Mouse (Mus musculus) natural killer cell, adult 2 months (primary cell): ENCODE data around the gene Olfr356.

ENCODE experiments used
- DNase-seq, 2 experiments: peaks; one replicate each; pipeline ENCODE4 v3.0.0; 2022; ENCODE audit warnings: low spot score in 2 of 2

The Olfr356 gene

DNA sequence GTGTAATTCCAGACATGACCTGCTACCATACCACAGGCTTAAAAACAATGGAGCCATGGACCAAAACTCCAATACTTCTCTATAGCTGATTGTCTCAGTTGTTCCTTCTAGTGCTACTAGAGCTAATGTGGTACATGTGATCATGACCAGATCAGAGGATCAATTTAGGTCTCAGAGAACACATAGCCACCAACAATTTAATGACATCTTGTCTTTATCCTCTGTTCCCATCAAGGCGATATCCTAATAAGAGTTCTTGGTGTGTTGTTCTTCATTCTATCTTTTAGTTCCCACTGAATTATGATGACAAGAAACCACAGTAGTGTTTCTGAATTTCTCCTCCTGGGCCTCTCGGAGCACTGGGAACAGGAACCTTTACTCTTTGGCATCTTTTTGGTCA, at the start of gene Olfr356:
Gene Olfr356, plus strand, starts transcription at position 301 of the 400 bp plus-strand sequence.
- no peak for DNase-seq

DNA sequence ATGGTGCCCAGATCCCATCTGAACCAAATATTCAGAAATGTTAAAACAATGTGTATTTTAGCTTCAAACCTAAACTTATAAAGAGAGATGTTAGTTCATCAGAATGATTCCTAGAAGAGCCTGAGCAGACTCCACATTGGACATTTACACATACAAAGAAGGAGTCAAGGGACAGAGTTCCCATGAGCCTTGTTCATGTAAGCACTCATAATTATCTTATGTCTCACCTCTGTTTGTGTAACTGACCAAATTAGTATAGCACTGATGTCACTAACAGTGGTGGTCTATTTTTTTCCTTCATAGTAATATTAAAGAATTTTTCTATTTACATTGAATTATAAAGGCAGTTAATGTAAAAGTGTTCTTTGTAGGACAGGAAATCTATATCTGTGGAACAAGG, 44.1 kb upstream of the Olfr356 start, which contains the start of gene Olfr353:
Gene Olfr353, minus strand, starts transcription at position 101 of the 400 bp plus-strand sequence.
- DNase-seq: no peak

DNA sequence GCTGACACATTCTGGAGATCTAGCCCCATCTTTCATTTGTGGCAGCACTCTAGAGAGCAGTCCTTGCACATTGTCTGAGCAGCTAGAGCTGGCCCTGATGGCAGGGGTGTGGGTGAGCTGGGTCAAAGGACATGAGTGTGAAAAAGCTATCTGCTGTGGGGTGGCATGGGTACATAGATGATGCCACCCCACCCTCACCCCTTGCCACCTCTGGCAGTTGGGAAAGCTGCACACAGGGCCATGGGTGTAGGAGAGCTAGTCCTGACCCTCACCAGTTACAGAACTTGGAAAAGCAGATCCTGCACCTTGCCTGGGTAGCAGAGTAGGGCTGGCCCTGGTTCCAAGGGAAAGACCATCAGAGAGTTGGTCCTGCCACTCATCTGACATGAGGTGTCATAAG, 39.8 kb upstream of the Olfr356 start:
- no peak for DNase-seq

DNA sequence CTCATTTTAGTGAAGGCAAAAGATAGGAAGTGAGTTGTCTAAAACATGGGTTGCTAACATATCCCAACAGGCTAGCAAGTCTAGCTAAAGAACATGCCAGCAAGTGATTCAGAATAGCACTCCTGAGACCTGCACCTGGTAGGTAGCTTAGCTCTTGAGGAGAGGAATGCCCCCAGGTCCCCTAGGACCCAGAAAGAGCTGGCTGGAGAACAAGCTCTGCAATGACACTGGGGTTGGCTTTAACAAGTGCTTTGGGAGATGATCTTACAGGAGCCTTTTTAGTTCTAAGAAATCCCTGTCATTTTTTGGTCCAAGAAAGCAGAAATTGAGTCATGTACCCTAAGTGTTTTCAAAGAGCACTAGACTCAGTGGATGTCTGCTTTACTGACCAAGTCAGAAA, 31.5 kb upstream of the Olfr356 start, which contains the start of gene Olfr354:
Gene Olfr354, plus strand, starts transcription at position 301 of the 400 bp plus-strand sequence.
- DNase-seq: no peak

DNA sequence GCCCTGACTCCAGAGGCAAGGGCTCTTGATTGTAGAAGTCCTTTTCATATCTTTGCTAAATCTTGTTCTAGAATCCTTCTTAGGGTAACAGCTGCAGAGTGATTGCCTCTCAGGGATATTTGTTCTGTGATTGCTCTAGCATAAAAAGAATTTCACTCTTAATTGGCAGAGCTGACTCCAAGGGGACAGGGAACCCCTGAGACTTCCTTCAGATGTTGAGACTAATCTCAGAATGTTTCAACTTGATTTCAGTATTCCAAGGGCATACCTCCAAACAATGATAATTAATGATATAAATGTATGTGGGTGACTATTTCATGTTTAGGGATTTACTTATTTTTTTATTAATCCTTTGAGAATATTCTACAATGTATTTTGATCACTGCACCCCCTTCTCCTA, 8.1 kb upstream of the Olfr356 start, which contains the start of gene Olfr355:
Gene Olfr355, minus strand, starts transcription at position 101 of the 400 bp plus-strand sequence.
- no peak for DNase-seq
